Comparison of ENCODE assay signal across 9 mouse cellular contexts in genomic region chr14:122256261-122256634, GRCm38 (mm10).
DNase-seq lines count a peak whose midpoint lies in the region; ATAC-seq and TF ChIP-seq lines count a peak whose summit lies in the region.
"Had no signal": no experiment of that assay in that cellular context is flagged by ENCODE, and none has a peak within 500 bp of the region (broad histone marks: within the 10 kb centered on the region; RNA-seq: fewer than 3 reads in every experiment).

No protein-coding gene starts in this region.

- no peak overlapping the region for H3K9ac ChIP-seq in ES-E14 (ENCODE audit: insufficient read depth, low read depth, low read length, poor library complexity, severe bottlenecking)
- H3K9ac ChIP-seq in midbrain, embryonic 13.5 days (replicated peaks), result no peak overlapping the region
- no peak overlapping the region for H3K9ac ChIP-seq in intestine, embryonic 15.5 days

- H3K27ac ChIP-seq in ES-E14 (ENCODE audit: insufficient read depth, low read depth, low read length, poor library complexity, severe bottlenecking), result no peak overlapping the region
- no peak overlapping the region for H3K27ac ChIP-seq in midbrain, embryonic 13.5 days
- no peak overlapping the region for H3K27ac ChIP-seq in intestine, embryonic 15.5 days

- peaks cover 68% of the 10 kb centered on the region for H3K27me3 ChIP-seq in midbrain, embryonic 13.5 days
- peaks cover 17% of the 10 kb centered on the region for H3K27me3 ChIP-seq in intestine, embryonic 15.5 days (replicated peaks)

- DNase-seq in ES-E14 (ENCODE audit: low read depth, low spot score), result no peak
- DNase-seq in cerebellum, adult 9-10 months, result peak; percentile 64
- DNase-seq in forelimb bud, embryonic 11.5 days (ENCODE audit: low read depth, low spot score), result peak; percentile 84
- no peak for DNase-seq in adrenal gland, postnatal 10 days
- no peak for DNase-seq in gastrocnemius, postnatal 25 days

- in situ Hi-C loops in ES-E14 (cut with MboI; ENCODE audit: low sequenced_read_pairs in 2 of 2, unreplicated experiment in 2 of 2), result no loop called here

- H3K4me2 ChIP-seq in midbrain, embryonic 13.5 days (replicated peaks), result peak overlapping the region; percentile 35
- H3K4me2 ChIP-seq in intestine, embryonic 15.5 days (replicated peaks), result no peak overlapping the region

- peak overlapping the region; percentile 9 to 17; a peak in 2 of 4 replicates for H3K4me3 ChIP-seq in ES-E14 (ENCODE audit: insufficient read depth in 1 of 2, low read depth in 1 of 2, low read length in 2 of 2, poor library complexity in 1 of 2, severe bottlenecking in 1 of 2)
- H3K4me3 ChIP-seq in midbrain, embryonic 13.5 days (replicated peaks), result no peak overlapping the region
- no peak overlapping the region for H3K4me3 ChIP-seq in intestine, embryonic 15.5 days (replicated peaks)

- H3K9me3 ChIP-seq in ES-E14 (ENCODE audit: control insufficient read depth, insufficient read depth, low read depth, low read length), result no peaks in the 10 kb centered on the region
- no peaks in the 10 kb centered on the region for H3K9me3 ChIP-seq in midbrain, embryonic 13.5 days
- H3K9me3 ChIP-seq in intestine, embryonic 15.5 days, result no peaks in the 10 kb centered on the region

- WGBS in midbrain, embryonic 13.5 days, result 7% methylated on average over 8 of the region's 8 CpGs
- WGBS in intestine, embryonic 15.5 days, result 26% methylated on average over 8 of the region's 8 CpGs

- ATAC-seq in midbrain, embryonic 13.5 days, result peak; percentile 60; the same call in 1 of the 2 replicates
- no peak for ATAC-seq in erythroblast, adult 5-6 weeks (replicated peaks; ENCODE audit: low FRiP score, poor library complexity, severe bottlenecking)
- no peak for ATAC-seq in intestine, embryonic 15.5 days
- ATAC-seq: inflammation-experienced regulatory T-cells, adult 6 months had no signal

- no peaks in the 10 kb centered on the region for H3K36me3 ChIP-seq in ES-E14 (ENCODE audit: control insufficient read depth, insufficient read depth, low read length, poor library complexity, severe bottlenecking)
- H3K36me3 ChIP-seq in midbrain, embryonic 13.5 days, result no peaks in the 10 kb centered on the region
- H3K36me3 ChIP-seq in intestine, embryonic 15.5 days, result no peaks in the 10 kb centered on the region

- H3K4me1 ChIP-seq in ES-E14 (ENCODE audit: control insufficient read depth in 2 of 2, insufficient read depth in 2 of 2, low read length in 2 of 2, poor library complexity in 1 of 2), result peaks cover 20 to 22% of the 10 kb centered on the region in 2 experiments
- H3K4me1 ChIP-seq in midbrain, embryonic 13.5 days (replicated peaks), result peaks cover 24% of the 10 kb centered on the region
- H3K4me1 ChIP-seq in intestine, embryonic 15.5 days (replicated peaks), result no peaks in the 10 kb centered on the region

TF ChIP-seq in ES-E14, 5 proteins besides CTCF, POLR2A, EP300 and RAD21:
- 0 out of 2 replicates have a peak, but pooled peaks have one; percentile 30 for TF ChIP-seq CHD2 (IDR thresholded peaks at IDR 0.05; ENCODE audit: low read depth, low read length)
- no peak for TF ChIP-seq HCFC1 (IDR thresholded peaks at IDR 0.05; ENCODE audit: borderline replicate concordance, insufficient read depth, low read length)

Comparison
In these comparisons a context has a peak if more than half of its experiments do, and no peak if none do; other contexts are left out.
1. DNase-seq: peak in cerebellum, adult 9-10 months (single experiment) and forelimb bud, embryonic 11.5 days (single experiment); none in ES-E14 (single experiment), adrenal gland, postnatal 10 days (single experiment) and gastrocnemius, postnatal 25 days (single experiment).
2. H3K4me3 ChIP-seq: peak in ES-E14 (2 of 2); none in midbrain, embryonic 13.5 days (single experiment) and intestine, embryonic 15.5 days (single experiment).